23 mouse cellular contexts compared by ENCODE assay signal in genomic region chr1:151153056-151153652, GRCm38 (mm10). TPM values are rescaled to one million over a fixed set of nuclear protein-coding genes. Genes with fewer than 3 reads are reported as not detected.
A peak's percentile ranks its signal among the peaks of the same experiment; 100 is the strongest.
DNase-seq lines count a peak whose midpoint lies in the region; ATAC-seq and TF ChIP-seq lines count a peak whose summit lies in the region.
"Had no signal": no experiment of that assay in that cellular context is flagged by ENCODE, and none has a peak within 500 bp of the region (broad histone marks: within the 10 kb centered on the region; RNA-seq: fewer than 3 reads in every experiment).

No protein-coding gene starts in this region.

- no peak overlapping the region for H3K4me2 ChIP-seq in heart, embryonic 14.5 days (ENCODE audit: low read length)
- no peak overlapping the region for H3K4me2 ChIP-seq in liver, postnatal 0 days (ENCODE audit: low read depth, low read length)
- H3K4me2 ChIP-seq: forebrain, embryonic 12.5 days; hindbrain, embryonic 14.5 days; liver, embryonic 13.5 days; midbrain, embryonic 11.5 days; neural tube, embryonic 15.5 days had no signal

- WGBS in heart, embryonic 14.5 days = 22% methylated on average over 6 of the region's 6 CpGs
- 60% methylated on average over 6 of the region's 6 CpGs for WGBS in liver, postnatal 0 days (ENCODE audit: insufficient replicate concordance)

- TF ChIP-seq EP300 in liver, postnatal 0 days (IDR thresholded peaks at IDR 0.05; ENCODE audit: low read depth) = no peak; the same call in 1 of the 2 replicates

- H3K36me3 ChIP-seq in G1E (replicated peaks) = no peaks in the 10 kb centered on the region
- H3K36me3 ChIP-seq in heart, embryonic 14.5 days (ENCODE audit: control insufficient read depth, insufficient read depth, low read length) = no peaks in the 10 kb centered on the region
- no peaks in the 10 kb centered on the region for H3K36me3 ChIP-seq in liver, postnatal 0 days (replicated peaks; ENCODE audit: insufficient read depth, low read length)
- H3K36me3 ChIP-seq: forebrain, embryonic 12.5 days; liver, embryonic 13.5 days; neural tube, embryonic 15.5 days had no signal

- peak overlapping the region; percentile 36 to 64 for H3K27ac ChIP-seq in heart, embryonic 14.5 days (replicated peaks in 1 of 2; ENCODE audit: control insufficient read depth in 1 of 2, insufficient read depth in 1 of 2, low read depth in 2 of 2, low read length in 2 of 2)
- H3K27ac ChIP-seq in liver, postnatal 0 days (ENCODE audit: low read depth) = peak overlapping the region; percentile 46
- H3K27ac ChIP-seq: forebrain, embryonic 12.5 days; hindbrain, embryonic 14.5 days; kidney, postnatal 0 days; liver, embryonic 13.5 days; neural tube, embryonic 15.5 days had no signal

- H3K4me1 ChIP-seq in G1E (ENCODE audit: insufficient read depth, low read depth, low read length) = peaks cover 27% of the 10 kb centered on the region
- peaks cover 9 to 21% of the 10 kb centered on the region in 2 experiments for H3K4me1 ChIP-seq in heart, embryonic 14.5 days (ENCODE audit: control insufficient read depth in 2 of 2, insufficient read depth in 2 of 2, low read length in 2 of 2)
- peaks cover 3% of the 10 kb centered on the region for H3K4me1 ChIP-seq in liver, postnatal 0 days (ENCODE audit: insufficient read depth)

- no peak overlapping the region for H3K4me3 ChIP-seq in G1E (ENCODE audit: low read depth, low read length)
- H3K4me3 ChIP-seq in heart, embryonic 14.5 days (ENCODE audit: control insufficient read depth in 1 of 2, insufficient read depth in 1 of 2, low read depth in 1 of 2, low read length in 2 of 2) = no peak overlapping the region
- H3K4me3 ChIP-seq in liver, postnatal 0 days (ENCODE audit: low read depth, low read length) = no peak overlapping the region
- H3K4me3 ChIP-seq: forebrain, embryonic 12.5 days; liver, embryonic 13.5 days; neural tube, embryonic 15.5 days had no signal

- no peaks in the 10 kb centered on the region for H3K27me3 ChIP-seq in G1E (ENCODE audit: insufficient read depth, low read length)
- no peaks in the 10 kb centered on the region for H3K27me3 ChIP-seq in heart, embryonic 14.5 days (ENCODE audit: control insufficient read depth, insufficient read depth, low read length)
- no peaks in the 10 kb centered on the region for H3K27me3 ChIP-seq in liver, postnatal 0 days (ENCODE audit: insufficient read depth, low read length)
- H3K27me3 ChIP-seq: forebrain, embryonic 12.5 days; neural tube, embryonic 15.5 days had no signal

- TF ChIP-seq CTCF in G1E (IDR thresholded peaks at IDR 0.05; ENCODE audit: low read depth, low read length) = no peak
- no peak for TF ChIP-seq CTCF in liver, postnatal 0 days (IDR thresholded peaks at IDR 0.05; ENCODE audit: low read depth)

- H3K9me3 ChIP-seq in G1E (replicated peaks) = no peaks in the 10 kb centered on the region
- H3K9me3 ChIP-seq in heart, embryonic 14.5 days (ENCODE audit: control insufficient read depth, low read length) = no peaks in the 10 kb centered on the region
- H3K9me3 ChIP-seq in liver, postnatal 0 days (ENCODE audit: low read length) = no peaks in the 10 kb centered on the region
- H3K9me3 ChIP-seq: forebrain, embryonic 12.5 days; liver, embryonic 13.5 days; neural tube, embryonic 15.5 days had no signal

- ATAC-seq in G1E (ENCODE audit: extremely low read depth, insufficient number of reproducible peaks, low FRiP score, poor library complexity, severe bottlenecking) = peak; percentile 48
- ATAC-seq in heart, embryonic 14.5 days (ENCODE audit: insufficient number of reproducible peaks, insufficient read depth, low FRiP score, low read depth) = peak; percentile 80
- peak; percentile 79 for ATAC-seq in liver, postnatal 0 days

- H3K9ac ChIP-seq in heart, embryonic 14.5 days (ENCODE audit: low read length) = no peak overlapping the region
- no peak overlapping the region for H3K9ac ChIP-seq in liver, postnatal 0 days (replicated peaks)
- H3K9ac ChIP-seq: forebrain, embryonic 12.5 days; hindbrain, embryonic 14.5 days; liver, embryonic 13.5 days; neural tube, embryonic 15.5 days had no signal

- peak; percentile 50 for DNase-seq in kidney, adult 18-20 months
- DNase-seq in kidney, postnatal 14 days = no peak
- DNase-seq in G1E (ENCODE audit: low spot score) = no peak
- DNase-seq in liver, postnatal 0 days = no peak
- DNase-seq in cerebellum, postnatal 14 days = no peak
- DNase-seq in urinary bladder, adult 18-20 months (ENCODE audit: low spot score in 2 of 2) = no peak
- DNase-seq: adrenal gland, postnatal 10 days; cerebellum, adult 8-10 months; embryo, embryonic 11 days; gastrocnemius, postnatal 36 days; liver, embryonic 13.5 days; lung, postnatal 36 days; thymus, postnatal 14 days had no signal

RNA-seq across cellular contexts. Expression of gene Gm47985, which starts 29.2 kb away (rescaled TPM):
- total RNA-seq in G1E (2014; fragmentation: Nextera tagmentation) (10.1 and 13.5 TPM in 2 replicates), G1E (2017) (4.3 and 4.8 TPM in 2 replicates)
- polyA plus RNA-seq in G1E (2012) = 1.4 and 2.0 TPM in 2 replicates
- polyA plus RNA-seq in heart, embryonic 14.5 days (2014; fragmentation: Nextera tagmentation; extraction: Ambion mirVana) = 0.34 TPM in 1 of 2 replicates, not detected in the other
- 0.60 and 0.67 TPM in 2 replicates for polyA plus RNA-seq in liver, postnatal 0 days (2015; fragmentation: Nextera tagmentation; extraction: Ambion mirVana)
- total RNA-seq: adrenal gland, postnatal 10 days; gastrocnemius, postnatal 36 days; layer of hippocampus, postnatal 14 days; left cerebral cortex, postnatal 14 days had no signal
- polyA plus RNA-seq: neural tube, embryonic 15.5 days had no signal

RNA-seq across cellular contexts. Expression of gene Gm8947, which starts 39.0 kb away (rescaled TPM):
- total RNA-seq in G1E (2014; fragmentation: Nextera tagmentation) (8.3 and 14.5 TPM in 2 replicates), G1E (2017) (3.4 and 4.8 TPM in 2 replicates)
- polyA plus RNA-seq in G1E (2012) = 0.56 and 0.67 TPM in 2 replicates
- not detected in 2 replicates for polyA plus RNA-seq in heart, embryonic 14.5 days (2014; fragmentation: Nextera tagmentation; extraction: Ambion mirVana)
- polyA plus RNA-seq in liver, postnatal 0 days (2015; fragmentation: Nextera tagmentation; extraction: Ambion mirVana) = 0.28 and 0.37 TPM in 2 replicates
- total RNA-seq: adrenal gland, postnatal 10 days; layer of hippocampus, postnatal 14 days; left cerebral cortex, postnatal 14 days had no signal
- polyA plus RNA-seq: forebrain, embryonic 12.5 days; hindbrain, embryonic 14.5 days; neural tube, embryonic 15.5 days had no signal

RNA-seq across cellular contexts. Expression of gene Gm47995, which starts 45.1 kb away (rescaled TPM):
- total RNA-seq in G1E (2014; fragmentation: Nextera tagmentation) (27.2 and 31.3 TPM in 2 replicates), G1E (2017) (7.3 and 9.3 TPM in 2 replicates)
- 3.6 and 4.1 TPM in 2 replicates for polyA plus RNA-seq in G1E (2012)
- polyA plus RNA-seq in heart, embryonic 14.5 days (2014; fragmentation: Nextera tagmentation; extraction: Ambion mirVana) = not detected in 2 replicates
- 0.26 and 0.31 TPM in 2 replicates for polyA plus RNA-seq in liver, postnatal 0 days (2015; fragmentation: Nextera tagmentation; extraction: Ambion mirVana)
- total RNA-seq: adrenal gland, postnatal 10 days; layer of hippocampus, postnatal 14 days; left cerebral cortex, postnatal 14 days had no signal
- polyA plus RNA-seq: forebrain, embryonic 12.5 days; hindbrain, embryonic 14.5 days; midbrain, embryonic 11.5 days; neural tube, embryonic 15.5 days; stomach, embryonic 16.5 days had no signal

RNA-seq across cellular contexts. Expression of gene 3110040M04Rik, which starts 50.8 kb away (rescaled TPM):
- total RNA-seq in G1E (2014; fragmentation: Nextera tagmentation) (4.4 and 13.5 TPM in 2 replicates), G1E (2017) (5.3 and 5.9 TPM in 2 replicates)
- 2.4 and 3.7 TPM in 2 replicates for polyA plus RNA-seq in G1E (2012)
- not detected in 2 replicates for polyA plus RNA-seq in heart, embryonic 14.5 days (2014; fragmentation: Nextera tagmentation; extraction: Ambion mirVana)
- 0.28 TPM in 1 of 2 replicates, not detected in the other for polyA plus RNA-seq in liver, postnatal 0 days (2015; fragmentation: Nextera tagmentation; extraction: Ambion mirVana)
- total RNA-seq: adrenal gland, postnatal 10 days; gastrocnemius, postnatal 36 days; layer of hippocampus, postnatal 14 days; left cerebral cortex, postnatal 14 days had no signal
- polyA plus RNA-seq: forebrain, embryonic 12.5 days; hindbrain, embryonic 14.5 days; neural tube, embryonic 15.5 days; spleen, adult 2 months had no signal

RNA-seq across cellular contexts. Expression of gene Gm47996, which starts 56.8 kb away (rescaled TPM):
- total RNA-seq in G1E (2014; fragmentation: Nextera tagmentation) (7.4 and 8.8 TPM in 2 replicates), G1E (2017) (2.6 and 4.9 TPM in 2 replicates)
- polyA plus RNA-seq in G1E (2012) = 0.86 and 1.3 TPM in 2 replicates
- polyA plus RNA-seq in heart, embryonic 14.5 days (2014; fragmentation: Nextera tagmentation; extraction: Ambion mirVana) = not detected in 2 replicates
- 0.12 and 0.20 TPM in 2 replicates for polyA plus RNA-seq in liver, postnatal 0 days (2015; fragmentation: Nextera tagmentation; extraction: Ambion mirVana)
- total RNA-seq: adrenal gland, postnatal 10 days; layer of hippocampus, postnatal 14 days; left cerebral cortex, postnatal 14 days had no signal
- polyA plus RNA-seq: forebrain, embryonic 12.5 days; hindbrain, embryonic 14.5 days; midbrain, embryonic 11.5 days; neural tube, embryonic 15.5 days; stomach, embryonic 16.5 days had no signal
